In the genomic region with DNA sequence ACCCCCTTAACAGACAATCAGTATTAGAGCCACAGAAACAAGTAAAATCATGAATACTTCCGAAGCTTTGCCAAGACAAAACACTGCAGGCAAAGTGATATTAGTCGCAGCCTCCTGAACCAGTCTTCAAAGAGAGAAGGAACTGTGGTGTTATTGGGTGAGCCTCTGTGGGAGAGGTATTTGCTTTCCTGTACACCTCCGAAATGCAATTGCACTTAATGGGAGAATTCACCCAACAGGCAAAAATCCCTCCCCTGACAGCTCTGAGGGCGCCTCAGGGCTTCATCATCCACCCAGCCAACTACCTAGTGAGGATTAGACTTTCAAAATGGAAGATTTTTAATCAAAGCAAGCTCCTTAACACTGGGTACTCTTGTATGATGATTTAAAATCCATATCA, we compare ENCODE assay signal across 21 mouse cellular contexts.
DNase-seq lines count a peak whose midpoint lies in the region; ATAC-seq lines count a peak whose summit lies in the region.
"Had no signal": no experiment of that assay in that cellular context is flagged by ENCODE, and none has a peak within 500 bp of the region (broad histone marks: within the 10 kb centered on the region; RNA-seq: fewer than 3 reads in every experiment).

No protein-coding gene starts in this region.

- no peaks in the 10 kb centered on the region for H3K4me1 ChIP-seq in embryonic facial prominence, embryonic 14.5 days (ENCODE audit: control insufficient read depth, insufficient read depth, low read length)
- H3K4me1 ChIP-seq in embryonic facial prominence, embryonic 10.5 days: no peaks in the 10 kb centered on the region
- no peaks in the 10 kb centered on the region for H3K4me1 ChIP-seq in heart, embryonic 12.5 days (replicated peaks)
- no peaks in the 10 kb centered on the region for H3K4me1 ChIP-seq in midbrain, embryonic 11.5 days (ENCODE audit: control insufficient read depth, insufficient read depth, low read length)
- no peaks in the 10 kb centered on the region for H3K4me1 ChIP-seq in midbrain, embryonic 13.5 days (replicated peaks)

- no peaks in the 10 kb centered on the region for H3K36me3 ChIP-seq in embryonic facial prominence, embryonic 14.5 days (ENCODE audit: control insufficient read depth, insufficient read depth, low read length)
- no peaks in the 10 kb centered on the region for H3K36me3 ChIP-seq in embryonic facial prominence, embryonic 10.5 days (replicated peaks)
- no peaks in the 10 kb centered on the region for H3K36me3 ChIP-seq in heart, embryonic 12.5 days
- no peaks in the 10 kb centered on the region for H3K36me3 ChIP-seq in midbrain, embryonic 11.5 days (ENCODE audit: control insufficient read depth, insufficient read depth, low read length)
- H3K36me3 ChIP-seq in midbrain, embryonic 13.5 days: no peaks in the 10 kb centered on the region
- H3K36me3 ChIP-seq: G1E had no signal

- H3K9me3 ChIP-seq in embryonic facial prominence, embryonic 14.5 days (ENCODE audit: control insufficient read depth, low read length): no peaks in the 10 kb centered on the region
- H3K9me3 ChIP-seq in embryonic facial prominence, embryonic 10.5 days: no peaks in the 10 kb centered on the region
- H3K9me3 ChIP-seq in heart, embryonic 12.5 days (replicated peaks): no peaks in the 10 kb centered on the region
- H3K9me3 ChIP-seq in midbrain, embryonic 11.5 days (ENCODE audit: control insufficient read depth, low read length): no peaks in the 10 kb centered on the region
- no peaks in the 10 kb centered on the region for H3K9me3 ChIP-seq in midbrain, embryonic 13.5 days
- H3K9me3 ChIP-seq: G1E had no signal

- whole genome bisulfite sequencing in embryonic facial prominence, embryonic 14.5 days: 63% methylated on average over 4 of the region's 4 CpGs
- WGBS in embryonic facial prominence, embryonic 10.5 days: 78% methylated on average over 4 of the region's 4 CpGs
- 81% methylated on average over 4 of the region's 4 CpGs for WGBS in heart, embryonic 12.5 days
- WGBS in midbrain, embryonic 11.5 days: 84% methylated on average over 4 of the region's 4 CpGs
- 75% methylated on average over 4 of the region's 4 CpGs for WGBS in midbrain, embryonic 13.5 days

- H3K27ac ChIP-seq in embryonic facial prominence, embryonic 14.5 days (replicated peaks; ENCODE audit: low read depth, low read length): no peak overlapping the region
- no peak overlapping the region for H3K27ac ChIP-seq in embryonic facial prominence, embryonic 10.5 days (replicated peaks)
- no peak overlapping the region for H3K27ac ChIP-seq in heart, embryonic 12.5 days (ENCODE audit: poor library complexity, severe bottlenecking)
- no peak overlapping the region for H3K27ac ChIP-seq in midbrain, embryonic 11.5 days (ENCODE audit: low read depth, low read length)
- H3K27ac ChIP-seq in midbrain, embryonic 13.5 days: no peak overlapping the region

- H3K4me2 ChIP-seq in embryonic facial prominence, embryonic 14.5 days (ENCODE audit: low read depth, low read length): no peak overlapping the region
- no peak overlapping the region for H3K4me2 ChIP-seq in heart, embryonic 12.5 days
- no peak overlapping the region for H3K4me2 ChIP-seq in midbrain, embryonic 11.5 days
- H3K4me2 ChIP-seq in midbrain, embryonic 13.5 days (replicated peaks): no peak overlapping the region

- no peak overlapping the region for H3K9ac ChIP-seq in embryonic facial prominence, embryonic 14.5 days (ENCODE audit: low read depth, low read length)
- no peak overlapping the region for H3K9ac ChIP-seq in heart, embryonic 12.5 days
- H3K9ac ChIP-seq in midbrain, embryonic 11.5 days (ENCODE audit: low read length): no peak overlapping the region
- H3K9ac ChIP-seq in midbrain, embryonic 13.5 days (replicated peaks): no peak overlapping the region

- DNase-seq in embryonic facial prominence, embryonic 14.5 days (ENCODE audit: low spot score): peak; percentile 15
- no peak for DNase-seq in embryonic facial prominence, embryonic 10.5 days (ENCODE audit: low spot score)
- DNase-seq in heart, adult 11 months: peak; percentile 64
- DNase-seq in midbrain, embryonic 11.5 days (ENCODE audit: low spot score, missing footprints): peak; percentile 62
- DNase-seq: adrenal gland, adult 2 months; adrenal gland, adult 8-10 months; adrenal gland, postnatal 10 days; adrenal gland, postnatal 14 days; adrenal gland, postnatal 25 days; adrenal gland, postnatal 36 days; B cell, adult 2 months; cerebellum, adult 11 months; cerebellum, adult 11-12 months; cerebellum, adult 18-20 months had no signal

- ATAC-seq in embryonic facial prominence, embryonic 14.5 days (ENCODE audit: low read depth): no peak
- no peak for ATAC-seq in heart, embryonic 12.5 days (ENCODE audit: insufficient number of reproducible peaks, low FRiP score)
- ATAC-seq in midbrain, embryonic 11.5 days (ENCODE audit: low FRiP score): no peak
- no peak for ATAC-seq in midbrain, embryonic 13.5 days
- ATAC-seq: activated CD4-positive, CD25-positive, alpha-beta regulatory T cell, adult 4 months; CD4-positive, CD25-positive, alpha-beta regulatory T cell, adult 4 months; Patski had no signal

- H3K4me3 ChIP-seq in embryonic facial prominence, embryonic 14.5 days (ENCODE audit: low read depth, low read length): no peak overlapping the region
- no peak overlapping the region for H3K4me3 ChIP-seq in embryonic facial prominence, embryonic 10.5 days
- no peak overlapping the region for H3K4me3 ChIP-seq in heart, embryonic 12.5 days
- no peak overlapping the region for H3K4me3 ChIP-seq in midbrain, embryonic 11.5 days (ENCODE audit: low read depth, low read length)
- no peak overlapping the region for H3K4me3 ChIP-seq in midbrain, embryonic 13.5 days (replicated peaks)

- no peaks in the 10 kb centered on the region for H3K27me3 ChIP-seq in embryonic facial prominence, embryonic 14.5 days (replicated peaks; ENCODE audit: control insufficient read depth, insufficient read depth, low read length)
- no peaks in the 10 kb centered on the region for H3K27me3 ChIP-seq in embryonic facial prominence, embryonic 10.5 days (replicated peaks; ENCODE audit: low read depth, poor library complexity, severe bottlenecking)
- H3K27me3 ChIP-seq in heart, embryonic 12.5 days (replicated peaks): no peaks in the 10 kb centered on the region
- no peaks in the 10 kb centered on the region for H3K27me3 ChIP-seq in midbrain, embryonic 11.5 days (ENCODE audit: control insufficient read depth, insufficient read depth, low read length)
- H3K27me3 ChIP-seq in midbrain, embryonic 13.5 days: no peaks in the 10 kb centered on the region
- H3K27me3 ChIP-seq: CH12.LX had no signal
